Mouse (Mus musculus) kidney, embryonic 15.5 days (tissue): ENCODE measurements at regions not wholly inside any gene's neighbourhood (a gene's known extent, or its start where the extent isn't known, plus 50 kb on each side); places are given as distances from the start of the nearest gene placed in this dataset.

Source experiments
- ATAC-seq: fragments of 200-750 bp; cut with Nextera tagmentation; replicated peaks from 2 replicates; pipeline ENCODE4 v1.8.0; 2017; ENCODE audit warnings: moderate TSS enrichment; ENCODE audit not compliant: low FRiP score
- H3K27ac ChIP-seq: fragments of 300-500 bp; sonication (generic); 2 replicates; pipeline ENCODE4 v1.5.1; 2015; ENCODE audit warnings: mild to moderate bottlenecking, inconsistent platforms
- H3K27me3 ChIP-seq: fragments of 300-500 bp; sonication (generic); 2 replicates; pipeline ENCODE4 v1.6.1; 2015; ENCODE audit warnings: inconsistent platforms
- H3K36me3 ChIP-seq: fragments of 300-500 bp; sonication (generic); 2 replicates; pipeline ENCODE4 v1.6.1; 2015; ENCODE audit warnings: inconsistent platforms
- H3K4me1 ChIP-seq: fragments of 300-500 bp; sonication (generic); 2 replicates; pipeline ENCODE4 v1.6.1; 2015; ENCODE audit warnings: inconsistent platforms
- H3K4me2 ChIP-seq: fragments of 300-500 bp; sonication (generic); 2 replicates; pipeline ENCODE4 v1.6.1; 2015; ENCODE audit warnings: moderate library complexity, mild to moderate bottlenecking, inconsistent platforms
- H3K4me3 ChIP-seq: fragments of 300-500 bp; sonication (generic); replicated peaks from 2 replicates; pipeline ENCODE4 v1.5.1; 2015; ENCODE audit warnings: mild to moderate bottlenecking, inconsistent platforms
- H3K9ac ChIP-seq: fragments of 300-500 bp; sonication (generic); 2 replicates; pipeline ENCODE4 v1.6.1; 2015; ENCODE audit warnings: mild to moderate bottlenecking, inconsistent platforms
- H3K9me3 ChIP-seq: fragments of 300-500 bp; sonication (generic); replicated peaks from 2 replicates; pipeline ENCODE4 v1.6.1; 2016; ENCODE audit warnings: inconsistent platforms
- WGBS: fragments of 180-500 bp; shearing (Covaris S2); methylation state at CpG from one replicate; pipeline ENCODE4 v1.1.7; 2015; ENCODE audit warnings: mixed read lengths; 5-methylcytosine and 5-hydroxymethylcytosine counted together

DNA sequence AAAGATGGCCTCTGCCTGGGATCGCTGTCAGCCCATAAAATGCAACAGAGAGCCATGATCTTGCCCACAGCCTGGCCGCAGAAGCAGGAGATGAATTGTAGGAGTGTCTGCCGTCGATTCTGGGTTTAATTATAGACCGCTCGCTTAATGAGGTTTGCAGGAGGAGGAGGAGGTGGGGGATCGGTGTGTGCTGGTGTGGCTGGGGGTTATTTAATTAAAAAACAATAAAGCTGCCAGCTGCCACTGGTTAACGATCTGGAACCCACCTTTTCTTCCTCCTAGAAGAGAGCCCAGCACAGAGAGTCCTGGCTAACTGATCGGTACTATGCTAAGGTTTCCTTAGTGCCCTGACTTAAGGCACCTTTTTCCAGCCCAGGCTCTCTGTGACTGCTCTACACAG lies 231.4 kb upstream of the Pard3b start:
- Histone ChIP-seq H3K4me3 (no peak overlapping the region), H3K27me3 (peaks cover 78% of the 10 kb centered on the region), H3K9ac (no peak overlapping the region), H3K4me1 (peaks cover 11% of the 10 kb centered on the region), H3K36me3 (no peaks in the 10 kb centered on the region), H3K4me2 (no peak overlapping the region), H3K9me3 (no peaks in the 10 kb centered on the region), H3K27ac (no peak overlapping the region)
- WGBS: 13% methylated on average over 9 of the region's 9 CpGs
- peak; percentile 96 for ATAC-seq

DNA sequence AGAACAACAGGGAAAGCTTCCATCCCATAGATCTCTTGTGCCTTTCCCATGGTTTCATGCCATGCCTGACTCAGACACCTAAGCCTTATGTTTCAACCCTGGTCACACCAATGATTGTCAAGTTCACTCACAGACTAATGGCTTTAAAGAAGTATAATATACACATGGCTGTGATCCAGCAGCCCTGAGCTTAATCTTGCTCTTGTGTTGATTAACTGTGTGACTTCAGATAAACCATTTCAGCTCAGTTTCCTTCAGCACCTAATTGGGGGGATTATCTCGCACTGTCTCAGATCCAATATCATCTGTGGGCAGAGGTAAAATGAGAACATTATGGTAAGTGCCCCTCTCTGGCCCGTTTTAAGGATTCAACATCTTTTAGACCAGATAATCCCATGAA lies 223.9 kb upstream of the Pard3b start:
- Histone ChIP-seq H3K4me2 (no peak overlapping the region), H3K36me3 (no peaks in the 10 kb centered on the region), H3K27me3 (peaks cover 75% of the 10 kb centered on the region), H3K9ac (no peak overlapping the region), H3K27ac (no peak overlapping the region), H3K9me3 (no peaks in the 10 kb centered on the region), H3K4me3 (no peak overlapping the region), H3K4me1 (0 out of 2 replicates have a peak, but pooled peaks cover 1% of the 10 kb centered on the region)
- WGBS: 65% methylated on average over 2 of the region's 2 CpGs
- ATAC-seq: no peak

DNA sequence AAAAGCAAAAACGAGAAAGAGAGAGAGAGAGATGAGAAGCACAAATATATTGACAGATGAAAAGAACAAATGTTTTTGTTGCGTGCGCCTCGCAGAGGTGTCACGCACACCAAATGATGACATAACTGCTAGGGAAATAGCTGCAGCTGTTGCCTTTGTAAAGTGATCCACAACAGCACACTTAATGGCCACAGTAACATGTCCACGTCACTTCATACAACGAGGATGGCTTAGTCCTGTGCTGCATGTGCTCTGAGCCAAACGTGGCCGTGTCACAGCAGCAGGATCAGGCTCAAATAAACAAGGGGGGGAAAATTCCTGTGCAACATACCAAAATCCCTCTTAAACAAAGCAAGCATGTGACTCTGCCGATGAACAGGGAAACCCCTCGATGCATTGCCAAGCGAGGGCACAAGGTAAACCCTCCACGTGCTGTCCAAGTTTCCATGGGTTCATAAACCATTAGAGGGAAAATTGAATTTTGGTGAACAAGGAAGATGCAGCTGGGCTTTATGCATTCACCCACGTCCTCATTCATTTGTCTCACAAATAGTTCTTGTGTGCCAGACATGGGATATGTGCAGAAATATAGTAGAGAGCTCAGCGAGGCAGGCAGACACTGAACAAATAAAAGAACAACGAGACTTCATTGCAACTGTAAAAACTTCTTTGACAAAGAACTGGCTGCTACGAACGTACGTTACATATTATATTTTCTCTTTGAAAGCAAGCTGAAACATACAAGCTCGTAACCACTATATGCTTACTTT lies 223.0 kb upstream of the Pard3b start:
- no peaks in the 10 kb centered on the region for H3K36me3 ChIP-seq
- no peak overlapping the region for H3K4me2 ChIP-seq
- 53% methylated on average over 20 of the region's 20 CpGs for WGBS
- no peak for ATAC-seq
- 0 out of 2 replicates have a peak, but pooled peaks cover 3% of the 10 kb centered on the region for H3K4me1 ChIP-seq
- H3K27me3 ChIP-seq: peaks cover 66% of the 10 kb centered on the region
- H3K4me3 ChIP-seq: no peak overlapping the region
- no peaks in the 10 kb centered on the region for H3K9me3 ChIP-seq
- H3K27ac ChIP-seq: no peak overlapping the region
- H3K9ac ChIP-seq: no peak overlapping the region

DNA sequence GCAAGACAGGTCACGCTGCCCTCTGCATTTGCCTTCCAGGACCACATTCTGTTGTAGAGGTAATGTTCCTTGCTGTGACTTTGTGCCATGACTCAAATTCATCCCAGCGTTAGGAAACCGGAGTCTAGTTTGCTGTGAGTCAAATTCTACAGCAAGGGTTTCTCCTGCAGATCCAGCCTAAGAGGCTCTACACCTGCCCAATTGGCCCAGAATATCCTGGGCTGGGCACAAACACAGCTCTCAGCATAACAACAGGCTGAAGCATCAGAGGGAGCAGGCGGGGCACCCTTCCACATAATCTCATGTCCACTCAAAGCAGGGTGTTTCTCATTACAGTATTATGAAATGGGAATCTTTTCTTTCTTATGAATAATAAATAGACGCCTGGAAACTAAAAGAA lies 220.2 kb upstream of the Pard3b start:
- H3K27ac ChIP-seq: no peak overlapping the region
- 72% methylated on average over 5 of the region's 5 CpGs for WGBS
- H3K9me3 ChIP-seq: no peaks in the 10 kb centered on the region
- 0 out of 2 replicates have a peak, but pooled peaks cover 3% of the 10 kb centered on the region for H3K4me1 ChIP-seq
- no peak overlapping the region for H3K9ac ChIP-seq
- no peak overlapping the region for H3K4me3 ChIP-seq
- H3K36me3 ChIP-seq: no peaks in the 10 kb centered on the region
- H3K27me3 ChIP-seq: peaks cover 42% of the 10 kb centered on the region
- no peak overlapping the region for H3K4me2 ChIP-seq
- no peak for ATAC-seq

DNA sequence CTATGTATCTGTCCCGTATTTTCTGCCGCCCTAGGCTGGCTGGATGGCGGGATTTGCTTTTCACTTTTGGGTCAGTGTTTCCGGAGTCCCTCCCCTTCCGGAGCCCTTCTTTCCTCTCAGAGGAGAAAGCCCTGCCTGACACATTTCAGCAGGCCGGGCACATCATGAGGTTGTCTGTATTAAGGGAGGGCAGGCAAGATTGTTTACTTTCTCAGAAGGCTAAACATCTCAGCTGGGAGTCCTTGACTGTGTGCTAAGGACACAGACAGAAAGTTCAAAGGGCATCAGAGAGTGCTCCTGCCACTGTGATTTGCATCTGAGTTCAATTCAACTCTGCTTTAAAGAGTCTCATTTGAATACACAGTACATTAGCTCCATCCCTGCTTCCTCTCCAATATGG lies 218.8 kb upstream of the Pard3b start:
- ATAC-seq: no peak
- H3K9me3 ChIP-seq: no peaks in the 10 kb centered on the region
- no peak overlapping the region for H3K9ac ChIP-seq
- no peak overlapping the region for H3K4me3 ChIP-seq
- 47% methylated on average over 6 of the region's 6 CpGs for WGBS
- no peaks in the 10 kb centered on the region for H3K36me3 ChIP-seq
- H3K27me3 ChIP-seq: peaks cover 28% of the 10 kb centered on the region
- H3K4me2 ChIP-seq: no peak overlapping the region
- 0 out of 2 replicates have a peak, but pooled peaks cover 3% of the 10 kb centered on the region for H3K4me1 ChIP-seq
- 0 out of 2 replicates have a peak overlapping the region, but pooled peaks have one; percentile 35 for H3K27ac ChIP-seq

DNA sequence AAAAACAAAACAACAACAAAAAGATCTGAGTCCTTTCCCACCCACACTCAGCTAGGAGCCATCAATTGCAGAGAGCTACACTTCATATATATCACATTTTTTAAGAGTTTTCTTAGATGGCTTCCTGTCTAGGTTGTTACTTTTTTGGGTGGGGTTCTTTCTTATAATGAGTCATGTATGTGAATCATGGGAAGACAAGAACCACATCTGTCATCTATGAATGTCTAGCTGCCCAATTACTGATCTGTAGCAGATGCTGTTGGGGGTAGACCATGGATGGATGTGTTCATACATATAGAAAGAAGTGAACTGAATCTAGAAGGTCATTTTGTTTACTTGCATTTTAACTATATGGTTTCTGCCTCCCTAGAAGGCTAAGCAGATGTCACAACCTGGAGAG lies 215.4 kb upstream of the Pard3b start:
- Histone ChIP-seq H3K4me2 (no peak overlapping the region), H3K4me1 (0 out of 2 replicates have a peak, but pooled peaks cover 3% of the 10 kb centered on the region), H3K27ac (no peak overlapping the region), H3K9ac (no peak overlapping the region), H3K36me3 (no peaks in the 10 kb centered on the region), H3K27me3 (peaks cover 3% of the 10 kb centered on the region; the same call in 1 of the 2 replicates), H3K9me3 (no peaks in the 10 kb centered on the region), H3K4me3 (no peak overlapping the region)
- ATAC-seq: no peak

DNA sequence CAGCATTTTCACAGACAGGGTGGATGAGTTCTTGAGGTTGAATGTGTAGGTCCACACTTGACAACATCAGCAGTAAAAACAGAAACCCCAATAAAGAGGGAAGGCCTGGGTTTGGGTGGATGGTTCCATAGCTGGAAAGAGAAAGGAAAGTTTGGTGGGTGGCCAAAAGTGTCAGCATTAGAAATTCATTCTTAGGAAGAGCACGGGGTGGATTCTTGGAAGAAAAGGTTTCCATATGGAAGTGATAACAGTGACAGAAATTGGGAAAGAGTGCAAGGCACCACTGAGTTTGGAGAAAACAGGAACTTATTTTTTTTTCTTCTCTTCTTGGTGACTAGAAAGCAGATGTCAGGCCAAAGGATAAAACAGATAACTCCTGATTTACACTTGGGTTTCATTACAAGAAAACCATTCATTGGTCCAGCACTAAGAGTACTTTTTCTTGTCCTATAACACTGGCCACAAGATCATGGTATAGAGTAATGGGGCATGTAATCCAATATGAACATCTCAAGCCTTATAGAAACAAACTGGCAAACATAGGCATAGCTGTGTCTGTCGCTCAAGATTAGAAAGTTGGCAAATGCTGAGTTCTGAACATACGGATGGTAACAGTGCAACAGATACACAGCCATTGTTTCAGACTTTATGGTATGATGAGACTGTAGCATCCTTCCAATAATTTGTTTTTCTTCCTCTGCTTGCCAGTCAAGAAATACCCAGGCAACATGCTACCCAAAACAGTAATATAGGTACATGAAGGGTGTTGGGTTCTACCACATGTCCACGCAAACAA lies 209.7 kb upstream of the Pard3b start:
- no peak overlapping the region for H3K4me3 ChIP-seq
- no peak overlapping the region for H3K9ac ChIP-seq
- no peak for ATAC-seq
- H3K9me3 ChIP-seq: no peaks in the 10 kb centered on the region
- no peaks in the 10 kb centered on the region for H3K4me1 ChIP-seq
- no peak overlapping the region for H3K27ac ChIP-seq
- H3K36me3 ChIP-seq: no peaks in the 10 kb centered on the region
- no peaks in the 10 kb centered on the region for H3K27me3 ChIP-seq
- 85% methylated on average over 4 of the region's 4 CpGs for WGBS
- no peak overlapping the region for H3K4me2 ChIP-seq

DNA sequence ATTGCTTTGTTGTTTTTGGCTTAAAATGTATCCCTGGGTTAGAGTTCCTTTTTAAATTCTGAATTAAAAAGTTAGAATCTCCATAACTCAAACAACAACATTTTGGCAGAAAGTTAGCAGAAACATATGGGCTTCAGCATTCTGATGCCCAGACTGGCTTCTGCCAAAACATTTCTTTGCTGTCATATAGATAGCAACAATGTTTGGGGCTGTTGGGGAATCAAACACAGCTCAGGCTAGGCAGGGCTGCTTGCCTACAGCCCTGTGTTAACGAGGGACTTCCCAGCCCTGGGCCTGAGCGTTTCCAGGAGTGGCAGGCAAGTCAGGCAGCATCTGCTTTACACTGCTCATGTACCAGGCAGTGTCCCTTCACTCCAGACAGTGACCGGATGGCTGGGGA lies 201.0 kb upstream of the Pard3b start:
- Histone ChIP-seq H3K9me3 (no peaks in the 10 kb centered on the region), H3K4me3 (no peak overlapping the region), H3K27me3 (no peaks in the 10 kb centered on the region), H3K4me1 (0 out of 2 replicates have a peak, but pooled peaks cover 2% of the 10 kb centered on the region), H3K9ac (no peak overlapping the region), H3K4me2 (no peak overlapping the region), H3K27ac (0 out of 2 replicates have a peak overlapping the region, but pooled peaks have one; percentile 22), H3K36me3 (no peaks in the 10 kb centered on the region)
- WGBS: 61% methylated on average over 3 of the region's 3 CpGs
- no peak for ATAC-seq

DNA sequence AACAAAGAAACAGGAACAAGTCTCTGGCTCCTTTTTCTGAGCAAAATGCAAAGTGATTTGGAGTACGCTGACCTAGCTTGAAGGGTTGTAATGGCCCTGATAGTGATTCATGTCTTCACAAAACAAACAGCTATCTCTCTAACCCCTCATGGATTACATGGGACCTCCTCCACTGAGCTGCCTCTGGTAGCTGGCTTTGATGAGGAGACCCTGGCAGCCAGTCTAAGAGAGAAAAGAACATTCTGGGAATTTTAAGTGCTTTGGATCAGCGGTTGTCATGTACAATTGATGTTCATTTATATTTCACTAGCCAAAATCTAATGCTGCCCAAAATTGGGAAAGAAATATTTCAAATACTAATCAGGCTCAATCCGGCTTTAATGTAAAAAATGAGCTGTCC lies 177.2 kb upstream of the Pard3b start:
- Histone ChIP-seq H3K27ac (peak overlapping the region; percentile 54), H3K4me2 (no peak overlapping the region), H3K9me3 (no peaks in the 10 kb centered on the region), H3K36me3 (no peaks in the 10 kb centered on the region), H3K4me3 (no peak overlapping the region), H3K9ac (no peak overlapping the region), H3K4me1 (peaks cover 8% of the 10 kb centered on the region), H3K27me3 (no peaks in the 10 kb centered on the region)
- 43% methylated on average over 3 of the region's 3 CpGs for WGBS
- no peak for ATAC-seq

DNA sequence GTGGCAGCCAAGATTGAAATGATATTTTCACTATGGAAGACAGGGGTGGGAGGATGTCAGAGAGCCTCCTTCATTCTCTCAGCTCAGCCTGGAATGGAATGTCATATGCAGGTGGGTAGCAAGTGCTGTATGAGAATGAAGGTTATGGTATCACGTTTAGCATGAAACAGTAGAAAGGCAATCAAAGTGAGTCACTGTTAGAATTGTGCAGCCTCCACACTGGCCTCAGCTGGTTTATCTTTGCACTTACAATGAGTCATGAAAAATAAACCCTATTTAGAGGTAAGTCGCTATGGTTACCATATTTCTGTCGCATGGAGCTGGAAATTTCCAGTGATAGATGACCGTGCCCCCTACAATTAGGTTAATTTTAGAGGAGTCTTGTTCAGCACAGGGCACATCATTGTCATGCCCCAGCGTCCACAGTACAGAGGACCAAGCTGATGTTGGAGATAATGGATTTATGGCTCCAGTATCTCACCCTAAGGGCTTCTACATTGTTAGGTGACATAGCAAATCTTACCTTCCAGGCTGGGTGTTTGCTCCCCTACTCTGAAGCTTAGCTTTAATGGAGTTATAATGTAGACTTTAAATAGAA lies 167.9 kb upstream of the Pard3b start:
- Histone ChIP-seq H3K36me3 (no peaks in the 10 kb centered on the region), H3K4me3 (no peak overlapping the region), H3K9me3 (no peaks in the 10 kb centered on the region), H3K4me2 (no peak overlapping the region), H3K4me1 (no peaks in the 10 kb centered on the region), H3K27me3 (no peaks in the 10 kb centered on the region), H3K9ac (no peak overlapping the region), H3K27ac (no peak overlapping the region)
- no peak for ATAC-seq
- 70% methylated on average over 5 of the region's 5 CpGs for WGBS

DNA sequence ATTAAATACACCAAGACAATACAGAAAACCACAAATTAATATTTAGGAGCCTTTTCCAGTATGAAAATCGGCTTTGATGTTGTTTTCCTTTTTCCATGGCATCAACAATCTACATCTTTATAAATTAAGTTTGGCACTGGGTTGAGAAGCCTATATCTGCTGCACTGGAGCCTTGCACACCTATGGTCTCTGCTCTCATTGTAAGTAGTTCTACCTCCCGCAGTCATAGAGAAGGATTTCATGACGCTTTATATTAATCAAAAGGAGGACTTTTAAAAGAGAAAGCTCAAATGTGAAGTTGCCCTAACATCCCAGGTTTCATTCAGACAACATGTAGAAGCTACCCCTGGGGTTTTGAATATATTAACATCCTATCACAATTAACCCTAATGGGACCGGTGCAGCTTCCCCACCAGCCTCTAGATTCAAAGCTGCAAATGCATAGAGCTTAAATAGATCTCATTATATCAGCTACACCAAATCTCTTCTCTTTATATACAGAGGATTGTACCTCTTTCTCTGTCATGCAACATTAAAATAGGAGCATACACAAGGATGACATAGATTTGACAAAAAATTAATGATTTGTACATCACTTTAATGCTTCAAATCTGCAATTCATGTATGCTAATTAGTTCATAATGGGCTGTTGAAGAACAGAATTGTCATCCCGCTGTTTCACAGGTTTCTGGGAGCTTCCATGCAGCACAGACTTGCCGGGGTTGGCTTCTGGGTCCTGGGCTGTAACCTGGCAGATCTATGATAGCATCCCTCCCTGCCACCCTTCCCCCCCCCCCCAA lies 166.6 kb upstream of the Pard3b start:
- H3K4me3 ChIP-seq: no peak overlapping the region
- 86% methylated on average over 6 of the region's 6 CpGs for WGBS
- no peak for ATAC-seq

More for the DNA sequence above, 166.6 kb upstream of the Pard3b start:
- no peaks in the 10 kb centered on the region for H3K27me3 ChIP-seq
- H3K9me3 ChIP-seq: no peaks in the 10 kb centered on the region
- H3K36me3 ChIP-seq: no peaks in the 10 kb centered on the region
- H3K9ac ChIP-seq: no peak overlapping the region
- no peak overlapping the region for H3K27ac ChIP-seq
- H3K4me2 ChIP-seq: no peak overlapping the region
- H3K4me1 ChIP-seq: no peaks in the 10 kb centered on the region
